Mouse (Mus musculus): ENCODE data around the gene Dach1. TPM values are rescaled to one million over a fixed set of nuclear protein-coding genes. Genes with fewer than 3 reads are reported as not detected.

Gene Dach1
- 1 to 10 TPM; 4.2 to 7.2 TPM for total RNA-seq (2021)
- long read RNA-seq, experiment 1, full-length matches to known transcripts = 1 of 2 reads
- long read RNA-seq, experiment 1, partial matches to known transcripts = 1 of 2 reads
- long read RNA-seq, experiment 1, other reads (novel, unspliced or antisense) = 0 of 2 reads
- long read RNA-seq, experiment 2, full-length matches to known transcripts = 1 of 2 reads
- long read RNA-seq, experiment 2, partial matches to known transcripts = 0 of 2 reads
- long read RNA-seq, experiment 2, other reads (novel, unspliced or antisense) = 1 of 2 reads

DNA sequence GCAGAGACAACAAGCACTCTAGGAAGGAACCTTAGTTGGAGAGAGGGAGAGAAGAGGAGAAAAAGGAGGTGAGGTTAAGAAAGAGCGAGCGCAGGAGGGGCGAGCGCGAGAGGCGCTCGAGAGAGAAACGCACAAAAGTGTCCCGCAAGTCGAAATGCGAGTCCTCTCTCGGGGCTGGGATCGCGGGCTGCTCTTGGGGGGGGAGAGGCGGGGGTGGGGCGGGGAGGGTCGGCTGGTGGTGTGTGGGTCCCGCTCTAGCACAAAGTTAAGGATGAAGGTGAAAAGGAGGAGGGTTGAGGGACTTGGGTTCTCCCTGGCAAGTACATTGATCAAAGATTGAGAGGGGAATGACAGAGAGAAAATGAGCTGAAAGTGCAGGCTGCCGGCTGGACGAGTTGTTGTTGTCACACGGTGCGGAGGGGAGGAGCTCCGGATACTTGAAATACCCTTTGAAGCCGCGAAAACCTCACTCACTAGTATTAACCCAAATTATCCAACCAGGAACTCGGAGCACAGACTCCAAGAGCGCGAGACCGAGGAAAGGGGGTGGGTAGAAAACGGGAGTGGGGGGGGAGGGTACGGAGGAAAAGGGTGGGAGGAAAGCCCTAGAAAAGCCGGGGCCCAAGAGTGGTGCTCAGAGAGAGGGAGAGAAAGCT is at the start of gene Dach1:
TSS of gene Dach1 (minus strand) at position 345 of the 656 bp plus-strand sequence.
- peak; percentile 17 to 45 for DNase-seq (ENCODE audit: low spot score in 2 of 2)
- intact Hi-C loops (cut with DNase I) = no loop called here

GRCm38 (mm10) chr14:98200089-98200488 is 30.5 kb upstream of the Dach1 start:
- DNase-seq (ENCODE audit: low spot score in 2 of 2) = no peak
- intact Hi-C loops (cut with DNase I) = no loop called here

DNA sequence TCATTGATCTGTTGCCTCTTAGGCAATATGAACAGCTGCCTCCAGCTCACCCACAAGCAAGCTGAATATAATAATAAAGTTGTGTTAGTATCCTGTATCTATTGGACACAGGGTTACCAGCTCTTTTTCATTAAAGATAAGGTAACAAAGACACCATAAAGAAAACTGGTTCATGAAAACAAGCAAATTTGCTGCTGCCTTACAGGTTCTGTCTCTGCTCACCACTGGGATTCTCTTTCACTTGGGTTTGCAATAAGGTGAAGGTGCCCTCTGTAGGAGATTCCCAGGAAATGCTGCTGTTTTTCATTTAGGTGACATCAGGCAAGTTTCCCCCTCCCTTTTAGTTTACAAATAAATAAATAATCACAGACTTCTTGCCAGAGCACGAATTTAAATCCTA is 12.0 kb upstream of the Dach1 start:
- DNase-seq (ENCODE audit: low spot score in 2 of 2) = peak; percentile 10 to 12
- intact Hi-C loops (cut with DNase I) = loop anchor here (5.0 to 10.0 kb wide), 2 partner anchors 849 to 1227 kb away; no protein-coding TSS in a partner anchor

- intact Hi-C loops (cut with DNase I) = no loop called here
- DNase-seq (ENCODE audit: low spot score in 2 of 2) = no peak
These were observed 4.3 kb upstream of the Dach1 start for GRCm38 (mm10) chr14:98173831-98174230.

GRCm38 (mm10) chr14:98172394-98172905 is 2.9 kb upstream of the Dach1 start:
- DNase-seq (ENCODE audit: low spot score in 2 of 2) = no peak
- intact Hi-C loops (cut with DNase I) = no loop called here

- intact Hi-C loops (cut with DNase I) = no loop called here
- no peak for DNase-seq (ENCODE audit: low spot score in 2 of 2)
These were observed 2.3 kb upstream of the Dach1 start for GRCm38 (mm10) chr14:98171861-98172260.

DNA sequence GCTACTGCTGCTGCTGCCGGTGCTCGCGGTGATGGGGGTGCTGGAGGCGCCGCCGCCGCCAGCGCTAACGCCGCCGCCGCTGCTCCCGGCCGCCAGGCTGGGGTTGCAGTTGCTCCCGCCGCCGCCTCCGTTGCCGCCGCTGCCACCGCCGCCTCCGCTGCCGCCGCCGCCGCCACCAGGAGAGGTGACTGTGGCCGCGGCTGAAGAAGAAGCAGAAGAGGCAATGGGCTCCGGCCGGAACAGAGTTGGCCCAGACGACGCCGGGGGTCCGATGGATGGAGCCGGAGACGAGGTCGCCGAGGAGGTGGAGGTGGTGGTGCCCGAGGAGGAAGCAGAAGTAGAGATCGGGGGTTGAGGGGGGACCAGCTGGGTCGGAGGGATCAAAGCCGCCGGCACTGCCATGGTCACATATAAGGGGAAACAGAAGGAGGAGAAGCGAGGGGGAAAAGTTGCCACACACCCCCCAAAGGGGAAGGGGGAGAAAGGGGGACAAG is 610 bp downstream of the Dach1 start:
- intact Hi-C loops (cut with DNase I) = no loop called here
- DNase-seq (ENCODE audit: low spot score in 2 of 2) = no peak

DNA sequence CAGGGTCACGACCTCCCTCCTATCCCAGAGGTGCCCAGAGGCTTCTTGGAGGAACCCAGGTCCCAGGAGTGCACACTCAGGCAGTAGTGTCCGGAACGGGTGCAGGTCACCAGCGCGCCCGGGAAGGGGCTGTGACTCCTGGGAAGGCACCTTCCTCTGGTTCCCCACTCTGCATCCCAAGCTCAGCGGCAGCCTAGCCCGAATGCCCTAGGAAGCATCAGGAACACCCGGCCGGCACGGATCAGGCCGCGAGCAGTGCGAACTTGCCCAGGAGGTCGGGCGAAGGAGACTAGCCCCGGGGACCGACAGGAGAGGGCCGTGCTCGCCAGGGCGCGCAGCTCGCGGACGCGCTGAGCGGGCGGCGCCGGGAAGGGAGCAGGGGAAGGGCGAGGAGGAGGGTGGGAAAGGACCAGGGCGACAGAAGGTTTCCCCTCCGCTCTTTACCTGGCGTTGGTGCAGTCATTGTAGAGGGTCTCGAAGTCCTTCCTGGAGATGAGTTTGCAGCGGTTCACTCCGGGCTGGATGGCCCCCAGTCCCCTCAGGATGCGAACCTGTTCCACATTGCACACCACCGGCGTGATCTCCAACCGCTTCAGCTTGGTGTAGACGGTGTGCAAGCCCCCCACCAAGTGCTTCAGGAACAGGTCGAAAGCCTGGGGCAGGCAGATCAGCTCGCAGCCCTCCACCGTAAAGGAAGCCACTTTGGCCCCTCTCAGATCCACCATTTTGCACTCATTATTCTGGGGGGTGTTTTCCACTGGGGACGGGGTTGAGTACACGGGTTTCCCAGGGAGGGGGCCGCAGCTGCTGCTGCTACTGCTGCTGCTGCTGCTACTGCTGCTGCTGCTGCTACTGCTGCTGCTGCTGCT is 1.3 kb downstream of the Dach1 start:
- peak in 1 of 2 experiments; percentile 17 for DNase-seq (ENCODE audit: low spot score in 2 of 2)
- intact Hi-C loops (cut with DNase I) = no loop called here

DNA sequence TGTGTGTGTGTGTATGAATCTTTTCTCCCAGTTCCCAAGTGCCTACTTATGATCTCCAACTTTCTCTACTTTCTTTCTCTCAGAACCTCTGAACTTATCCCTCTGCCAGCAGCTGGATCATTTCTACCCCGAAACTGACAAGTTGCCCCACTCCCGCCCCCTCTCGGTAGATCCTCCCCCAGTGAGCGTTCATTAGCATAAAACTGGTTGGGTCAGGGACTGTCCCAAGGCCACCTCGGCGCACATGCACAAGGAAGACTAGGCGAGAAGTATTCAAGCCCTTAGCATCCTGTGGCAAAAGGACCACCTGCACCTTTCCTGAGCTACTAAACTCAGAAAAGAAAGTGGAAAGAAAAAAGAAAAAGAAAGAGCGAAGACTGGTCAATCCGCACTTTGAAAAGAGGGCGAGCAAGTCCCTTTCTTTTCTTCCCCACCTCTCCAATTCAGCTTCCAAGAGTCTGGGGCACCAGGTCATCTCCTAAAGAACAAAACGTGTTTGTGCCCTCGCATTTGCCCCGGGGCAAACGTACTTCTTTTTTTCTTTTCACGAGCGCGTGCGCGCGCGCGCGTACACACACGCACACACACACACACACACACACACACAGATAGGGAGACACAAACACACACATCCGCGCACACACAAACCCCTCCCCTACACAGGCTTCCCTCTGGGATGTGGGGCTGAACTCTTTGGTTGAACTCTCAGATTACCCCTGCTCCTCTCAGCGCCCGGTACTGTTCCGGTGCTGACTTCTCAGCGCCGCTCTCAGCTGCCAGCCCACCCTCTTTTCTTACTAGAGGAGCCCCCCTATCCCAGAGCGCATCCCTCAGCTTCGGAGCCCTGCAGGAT is 2.2 kb downstream of the Dach1 start:
- intact Hi-C loops (cut with DNase I) = no loop called here
- no peak for DNase-seq (ENCODE audit: low spot score in 2 of 2)

GRCm38 (mm10) chr14:98166318-98166976 is 3.1 kb downstream of the Dach1 start:
- no peak for DNase-seq (ENCODE audit: low spot score in 2 of 2)
- intact Hi-C loops (cut with DNase I) = no loop called here

- intact Hi-C loops (cut with DNase I) = no loop called here
- DNase-seq (ENCODE audit: low spot score in 2 of 2) = no peak
These were observed 12.8 kb downstream of the Dach1 start for GRCm38 (mm10) chr14:98156753-98157152.

GRCm38 (mm10) chr14:98155725-98156392 is 13.7 kb downstream of the Dach1 start:
- DNase-seq (ENCODE audit: low spot score in 2 of 2) = no peak
- intact Hi-C loops (cut with DNase I) = no loop called here

DNA sequence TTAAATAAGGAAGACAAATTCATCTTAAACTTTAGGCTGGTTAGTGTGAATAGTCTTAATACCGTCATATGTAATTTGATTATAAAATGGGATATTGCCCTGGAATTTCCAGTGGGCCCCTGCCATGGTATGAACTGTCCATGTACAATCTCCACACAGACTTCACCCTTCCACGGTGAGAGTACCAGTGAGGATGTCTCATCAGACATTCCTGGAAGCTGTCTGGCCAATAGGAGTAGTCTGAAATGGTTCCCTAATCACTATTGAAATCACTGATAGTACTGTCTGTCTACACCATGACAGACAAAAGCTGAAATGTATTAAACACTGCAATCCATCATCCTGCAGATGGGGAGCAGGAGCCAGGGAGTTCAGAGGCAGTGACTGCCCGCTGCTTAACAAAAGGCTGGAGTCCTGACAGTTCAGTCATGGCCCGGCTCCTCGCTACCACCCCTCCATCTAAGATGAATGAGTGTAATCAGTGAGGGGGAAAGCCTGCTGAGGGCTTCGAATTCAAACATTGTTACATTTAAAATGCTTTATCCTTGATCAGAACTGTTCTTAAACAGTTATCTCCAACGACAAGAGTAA is 14.6 kb downstream of the Dach1 start:
- intact Hi-C loops (cut with DNase I) = no loop called here
- no peak for DNase-seq (ENCODE audit: low spot score in 2 of 2)

DNA sequence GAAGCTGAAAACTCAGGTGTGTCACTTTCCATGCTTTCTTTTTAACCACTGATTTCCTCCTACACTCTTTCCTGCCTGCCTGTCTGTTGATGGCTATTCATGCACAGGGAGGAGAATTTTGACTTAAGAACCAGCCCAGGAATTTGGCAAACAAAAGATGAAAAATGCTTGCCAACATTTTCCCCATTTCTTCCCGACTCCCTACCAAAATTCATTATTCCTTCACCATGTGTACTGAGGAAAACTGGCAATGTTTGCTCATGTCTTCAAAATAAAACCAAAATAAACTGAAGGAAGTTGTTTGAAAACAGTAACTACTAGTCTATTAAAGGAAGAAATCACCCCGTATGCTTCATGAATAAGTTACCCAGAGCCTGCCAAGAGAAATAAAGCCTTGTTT is 27.8 kb downstream of the Dach1 start:
- no peak for DNase-seq (ENCODE audit: low spot score in 2 of 2)

GRCm38 (mm10) chr14:98138873-98139665 is 30.5 kb downstream of the Dach1 start:
- intact Hi-C loops (cut with DNase I) = no loop called here
- no peak for DNase-seq (ENCODE audit: low spot score in 2 of 2)

More for the DNA sequence above, 27.8 kb downstream of the Dach1 start:
- intact Hi-C loops (cut with DNase I) = no loop called here

- DNase-seq (ENCODE audit: low spot score in 2 of 2) = no peak
- intact Hi-C loops (cut with DNase I) = no loop called here
These were observed 35.0 kb downstream of the Dach1 start for GRCm38 (mm10) chr14:98134546-98134945.

DNA sequence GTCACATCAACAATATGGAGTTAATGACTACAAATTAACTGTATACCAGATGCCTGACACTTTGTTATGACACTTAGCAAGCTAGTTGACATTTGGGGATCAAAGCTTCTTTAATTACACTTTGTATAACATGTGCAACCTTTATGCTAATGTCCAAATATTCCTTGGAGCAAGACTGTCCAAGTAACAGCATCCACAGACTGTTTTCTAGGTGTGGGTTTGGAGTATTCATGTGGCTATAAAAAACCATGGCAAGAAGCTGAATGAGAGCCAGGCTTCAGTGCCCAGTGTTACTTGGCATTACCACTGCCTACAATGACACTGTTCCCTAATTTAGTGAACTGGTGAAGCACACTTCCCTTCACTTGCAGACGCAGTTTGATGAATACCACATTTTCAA is 46.5 kb downstream of the Dach1 start:
- intact Hi-C loops (cut with DNase I) = no loop called here
- no peak for DNase-seq (ENCODE audit: low spot score in 2 of 2)
